Mouse (Mus musculus): ENCODE results near the gene Idi2. TPM values are rescaled to one million over a fixed set of nuclear protein-coding genes. Genes with fewer than 3 reads are reported as not detected.

The Idi2 gene
- polyA plus RNA-seq (2014; fragmentation: Illumina TruSeq; extraction: RNeasy Lipid Tissue Mini Kit (QIAGEN cat#74804); ENCODE audit: low read depth, low replicate concordance) = not detected

DNA sequence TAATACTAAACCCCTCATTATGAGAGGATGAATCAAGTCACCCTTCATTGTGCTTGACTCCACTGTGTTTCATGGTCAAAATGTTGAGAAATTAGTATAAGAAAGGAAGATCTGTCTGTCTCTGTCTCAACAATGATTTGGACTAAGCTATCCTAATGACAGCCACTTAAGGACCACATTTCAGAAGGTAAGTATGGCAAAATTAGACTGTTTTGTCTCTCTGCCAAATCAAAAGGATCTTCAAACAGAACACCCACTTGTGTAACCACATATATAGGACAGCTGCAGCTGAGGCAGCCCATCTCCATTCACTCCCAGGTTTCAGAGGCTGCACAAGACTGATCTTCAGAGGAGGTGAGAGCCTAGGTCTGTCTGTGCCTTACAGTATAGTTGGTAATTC is at the start of gene Idi2:
TSS of gene Idi2 (plus strand) at position 301 of the 400 bp plus-strand sequence.

DNA sequence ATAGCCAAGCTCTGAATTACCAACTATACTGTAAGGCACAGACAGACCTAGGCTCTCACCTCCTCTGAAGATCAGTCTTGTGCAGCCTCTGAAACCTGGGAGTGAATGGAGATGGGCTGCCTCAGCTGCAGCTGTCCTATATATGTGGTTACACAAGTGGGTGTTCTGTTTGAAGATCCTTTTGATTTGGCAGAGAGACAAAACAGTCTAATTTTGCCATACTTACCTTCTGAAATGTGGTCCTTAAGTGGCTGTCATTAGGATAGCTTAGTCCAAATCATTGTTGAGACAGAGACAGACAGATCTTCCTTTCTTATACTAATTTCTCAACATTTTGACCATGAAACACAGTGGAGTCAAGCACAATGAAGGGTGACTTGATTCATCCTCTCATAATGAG is 4.5 kb upstream of the Idi2 start, which contains the start of gene Gm9745:
TSS of gene Gm9745 (minus strand) at position 101 of the 400 bp plus-strand sequence.

GRCm38 (mm10) chr13:8995990-8996786 is 43.5 kb downstream of the Idi2 start, which contains the start of gene Gtpbp4:
Gene Gtpbp4, minus strand, starts transcription at chr13:8996083.

Other genes starting within 250 kb of the Idi2 start
- 23.7 TPM for gene Wdr37, start 81.0 kb upstream of the Idi2 start, polyA plus RNA-seq (2014; fragmentation: Illumina TruSeq; extraction: RNeasy Lipid Tissue Mini Kit (QIAGEN cat#74804); ENCODE audit: low read depth, low replicate concordance)
- gene Idi1, start 67.4 kb upstream of the Idi2 start, polyA plus RNA-seq (2014; fragmentation: Illumina TruSeq; extraction: RNeasy Lipid Tissue Mini Kit (QIAGEN cat#74804); ENCODE audit: low read depth, low replicate concordance) = 9.1 TPM
- gene Gm9745, start 4.6 kb upstream of the Idi2 start, polyA plus RNA-seq (2014; fragmentation: Illumina TruSeq; extraction: RNeasy Lipid Tissue Mini Kit (QIAGEN cat#74804); ENCODE audit: low read depth, low replicate concordance) = not detected
- 35.4 TPM for gene Gtpbp4, start 43.2 kb downstream of the Idi2 start, polyA plus RNA-seq (2014; fragmentation: Illumina TruSeq; extraction: RNeasy Lipid Tissue Mini Kit (QIAGEN cat#74804); ENCODE audit: low read depth, low replicate concordance)
- 39.0 TPM for gene Larp4b, start 141.0 kb downstream of the Idi2 start, polyA plus RNA-seq (2014; fragmentation: Illumina TruSeq; extraction: RNeasy Lipid Tissue Mini Kit (QIAGEN cat#74804); ENCODE audit: low read depth, low replicate concordance)